Mouse (Mus musculus) gastrocnemius, postnatal 4 days (tissue): ENCODE data around the gene Pdgfa. TPM values are rescaled to one million over a fixed set of nuclear protein-coding genes. Genes with fewer than 3 reads are reported as not detected.

Experiments used
- DNase-seq, 2 experiments: peaks; one replicate each; pipeline ENCODE4 v3.0.0; 2021 to 2022; ENCODE audit warnings: low spot score in 2 of 2, mixed read lengths in 2 of 2
- long read RNA-seq, 2 experiments: library from polyadenylated mRNA; stranded (forward); transcript quantifications; one replicate each; pipeline ENCODE4 v2.0.0; 2021
- total RNA-seq, 2 experiments: library from RNA; stranded (reverse); gene quantifications; 2 replicates each; pipeline ENCODE4 v1.2.3; 2021

The Pdgfa gene
- 10 to 100 TPM; 39.3 to 39.7 TPM for total RNA-seq
- long read RNA-seq, experiment 1, transcript Pdgfa-204 (7 exons, 1,287 nt) = minor isoform, 18 of 53 reads
- long read RNA-seq, experiment 1, transcript Pdgfa-202 (6 exons, 2,060 nt) = major isoform, 27 of 53 reads
- long read RNA-seq, experiment 1, partial matches to known transcripts = 2 of 53 reads
- long read RNA-seq, experiment 1, other reads (novel, unspliced or antisense) = 6 of 53 reads
- long read RNA-seq, experiment 2, transcript Pdgfa-202 (6 exons, 2,060 nt) = major isoform, 35 of 52 reads
- long read RNA-seq, experiment 2, transcript Pdgfa-204 (7 exons, 1,287 nt) = minor isoform, 10 of 52 reads
- long read RNA-seq, experiment 2, partial matches to known transcripts = 4 of 52 reads
- long read RNA-seq, experiment 2, other reads (novel, unspliced or antisense) = 3 of 52 reads

DNA sequence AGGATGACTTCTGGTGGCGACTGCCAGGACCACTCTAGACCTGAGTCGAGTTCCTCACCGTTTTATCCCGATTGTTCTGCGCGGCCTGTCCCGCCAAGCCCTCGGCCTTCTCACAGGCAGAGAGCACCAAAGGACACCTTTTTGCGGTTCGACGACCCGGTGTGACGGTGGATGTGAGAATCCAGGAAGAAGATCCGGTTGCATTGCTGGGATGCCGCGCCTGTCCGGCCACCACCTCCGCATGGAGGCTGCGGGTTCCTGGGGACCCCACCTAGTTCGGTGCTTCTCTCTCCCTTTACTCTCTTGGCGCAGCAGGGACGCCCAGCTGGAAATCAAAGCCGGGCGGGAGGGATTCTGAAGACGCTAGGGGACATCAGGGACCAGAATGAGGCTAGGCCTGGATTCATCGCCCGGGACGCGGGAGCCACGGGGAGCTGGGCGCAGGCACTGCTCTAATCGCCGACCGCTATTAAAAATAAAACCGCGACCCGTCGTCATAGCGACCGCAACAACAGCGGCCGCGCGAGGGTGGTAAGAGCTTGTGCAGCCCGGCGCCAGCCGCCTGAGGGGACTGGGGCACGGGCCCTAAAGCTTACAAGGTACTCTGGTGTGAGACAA lies at the start of gene Pdgfa:
Pdgfa (minus strand) TSS at position 200 of the 618 bp plus-strand sequence.
- peak; percentile 49 to 73 for DNase-seq

DNA sequence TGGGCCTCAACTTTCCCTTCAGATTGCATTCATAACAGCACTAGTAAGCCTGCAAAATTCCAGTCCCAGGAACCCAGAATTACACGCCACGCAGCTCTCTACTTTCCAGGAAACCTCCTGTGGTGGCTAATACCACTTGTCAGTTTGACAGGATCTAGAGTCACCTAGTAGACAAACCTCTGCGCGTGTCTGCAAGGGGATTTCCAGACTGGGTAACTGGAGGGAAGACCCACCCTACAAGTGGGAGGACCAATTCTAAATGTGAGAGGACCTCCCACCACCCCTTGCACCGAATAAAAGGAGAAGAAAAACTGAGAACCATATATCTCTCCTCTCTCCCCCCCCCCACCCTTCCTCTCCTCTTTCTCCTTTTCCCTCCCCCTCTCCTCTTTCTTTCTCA lies 49.5 kb upstream of the Pdgfa start:
- DNase-seq = no peak

DNA sequence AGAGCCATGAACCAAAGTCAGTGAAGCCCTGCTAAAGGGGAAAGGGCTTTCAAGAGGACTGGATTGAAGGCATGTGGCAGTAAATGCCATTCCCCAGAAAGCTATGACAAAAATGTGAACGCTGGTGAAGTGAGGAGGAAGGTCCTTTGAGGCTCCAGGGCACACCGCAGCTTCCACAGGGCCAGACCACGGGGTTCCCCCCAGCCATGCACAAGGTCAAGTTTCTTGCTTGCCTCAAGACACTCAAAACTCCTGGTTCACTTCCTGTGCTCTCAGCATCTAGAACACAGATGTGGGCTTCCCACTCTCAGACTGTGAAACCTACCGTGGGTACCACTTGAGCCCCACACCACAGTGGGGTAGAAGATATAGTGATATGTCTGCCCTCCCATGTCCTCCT lies 46.4 kb upstream of the Pdgfa start:
- DNase-seq = no peak

DNA sequence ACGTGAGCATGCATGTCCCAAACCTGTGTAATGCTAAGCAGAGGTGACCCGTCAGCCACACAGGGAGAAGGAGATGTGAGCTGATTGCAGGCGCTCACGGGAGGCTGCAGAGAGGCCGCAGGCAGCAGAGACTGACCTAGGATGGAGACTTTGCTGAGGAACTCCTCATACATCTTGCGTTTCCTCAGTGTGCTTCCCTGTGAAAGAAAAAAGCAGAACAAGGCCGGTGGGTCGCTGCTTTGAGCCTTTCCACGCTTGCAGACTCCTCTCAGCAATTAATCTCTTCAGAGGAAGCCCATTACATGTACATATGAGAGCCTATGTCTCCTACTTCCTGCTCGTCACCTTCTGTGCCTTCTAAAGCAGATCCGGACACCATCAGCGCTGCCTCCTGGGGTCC lies 45.1 kb upstream of the Pdgfa start:
- no peak for DNase-seq

DNA sequence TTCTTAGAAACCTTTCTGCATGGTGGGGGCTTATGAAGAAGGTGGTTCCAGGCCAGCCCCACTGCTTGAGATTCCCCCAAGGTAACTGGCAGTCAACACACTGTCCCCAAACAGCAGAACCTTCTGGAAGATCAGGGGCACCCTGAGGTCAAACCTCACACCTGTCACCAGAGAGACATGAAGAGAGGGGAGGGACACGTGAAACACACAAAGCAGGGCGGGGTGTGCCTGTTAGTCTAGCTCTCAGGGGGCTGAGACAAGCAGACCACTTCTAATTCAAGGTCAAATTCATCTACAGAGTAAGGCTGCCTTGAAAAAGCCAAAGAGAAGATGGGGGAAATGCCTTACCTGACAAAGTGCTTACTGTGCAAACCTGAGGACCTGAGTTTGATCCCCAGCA lies 38.0 kb upstream of the Pdgfa start:
- no peak for DNase-seq

DNA sequence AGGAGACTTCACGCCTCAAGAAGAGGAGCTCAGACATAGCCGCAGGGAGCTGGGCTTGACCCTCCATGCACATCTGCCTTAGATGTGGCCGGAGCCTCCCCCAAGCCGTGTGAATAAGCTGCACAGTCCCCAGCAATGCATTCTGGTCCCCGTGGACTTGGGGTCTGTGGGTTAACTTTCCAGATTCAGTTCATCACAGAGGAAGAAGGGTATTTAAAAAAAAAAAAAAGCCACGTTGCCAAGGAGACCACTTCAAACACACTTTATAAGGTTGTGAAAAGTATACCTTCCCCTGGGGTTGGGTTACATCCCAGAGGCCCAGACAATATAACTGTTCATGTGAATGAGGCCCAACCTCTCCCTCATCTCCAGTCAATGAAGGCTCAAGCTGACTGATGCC lies 37.6 kb upstream of the Pdgfa start:
- no peak for DNase-seq

DNA sequence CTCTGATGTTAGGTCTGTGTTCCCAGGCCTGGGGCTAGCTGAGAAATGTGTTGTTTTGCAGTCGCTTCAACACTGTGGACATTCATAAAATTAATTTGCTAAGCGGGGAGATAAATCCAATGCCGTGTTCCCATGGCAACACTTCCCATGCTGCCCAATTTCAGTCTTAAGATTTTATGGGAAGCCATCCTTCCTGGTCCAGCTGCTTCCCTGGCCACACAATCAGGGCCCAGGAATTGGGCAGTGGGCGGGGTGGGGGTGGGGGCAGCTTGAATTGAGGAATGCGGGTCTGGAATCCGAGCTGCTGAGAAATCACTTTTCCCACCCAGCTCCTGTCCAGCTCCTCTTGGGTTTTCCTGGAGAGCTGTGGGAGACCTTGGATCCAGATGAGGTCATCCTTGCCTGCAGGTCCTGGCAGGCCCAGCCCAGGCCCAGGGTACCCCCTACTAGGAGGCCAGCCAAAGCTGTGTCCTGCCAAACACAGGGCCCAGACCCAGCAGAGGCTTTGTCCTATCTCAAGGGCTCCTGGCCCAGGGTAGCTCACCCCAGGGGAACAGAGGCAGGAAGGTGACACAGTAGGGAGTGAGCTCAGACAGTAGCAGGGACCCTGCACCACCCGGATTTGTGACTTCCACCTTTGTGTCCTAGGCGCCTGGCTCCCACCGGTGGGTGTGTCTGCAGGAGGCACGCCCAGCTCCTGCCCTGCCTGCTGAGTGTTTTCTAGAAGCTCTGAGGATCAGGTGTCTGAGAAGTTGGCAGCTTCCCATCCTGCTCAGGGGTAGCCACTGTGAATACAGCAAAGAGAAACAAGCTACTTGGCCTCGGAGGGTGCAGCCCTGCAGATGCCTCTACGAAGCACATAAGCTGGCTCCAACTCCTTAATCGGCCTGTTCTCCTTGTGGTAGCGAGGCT lies 36.5 kb upstream of the Pdgfa start:
- peak in 1 of 2 experiments; percentile 34 for DNase-seq

DNA sequence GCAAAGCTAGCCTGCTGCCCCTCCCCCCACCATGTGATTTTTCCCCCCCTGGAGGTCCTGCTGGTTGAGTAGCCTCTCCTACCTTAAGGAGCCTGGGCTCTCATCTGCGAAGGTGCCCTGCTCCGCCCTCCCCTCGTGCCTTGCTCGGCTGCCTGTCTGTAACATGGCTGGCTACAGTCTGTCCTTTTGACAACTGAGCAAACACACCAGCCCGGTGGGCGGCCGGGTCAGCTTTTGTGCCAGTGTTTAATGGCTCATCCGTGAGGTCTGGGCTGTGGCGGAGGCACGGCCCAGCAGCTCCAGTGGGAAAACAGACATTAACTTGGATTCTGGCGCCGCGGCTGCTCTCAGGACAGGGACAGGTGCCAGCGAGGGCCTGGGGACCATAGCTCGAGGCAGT lies 30.4 kb upstream of the Pdgfa start:
- DNase-seq = no peak

DNA sequence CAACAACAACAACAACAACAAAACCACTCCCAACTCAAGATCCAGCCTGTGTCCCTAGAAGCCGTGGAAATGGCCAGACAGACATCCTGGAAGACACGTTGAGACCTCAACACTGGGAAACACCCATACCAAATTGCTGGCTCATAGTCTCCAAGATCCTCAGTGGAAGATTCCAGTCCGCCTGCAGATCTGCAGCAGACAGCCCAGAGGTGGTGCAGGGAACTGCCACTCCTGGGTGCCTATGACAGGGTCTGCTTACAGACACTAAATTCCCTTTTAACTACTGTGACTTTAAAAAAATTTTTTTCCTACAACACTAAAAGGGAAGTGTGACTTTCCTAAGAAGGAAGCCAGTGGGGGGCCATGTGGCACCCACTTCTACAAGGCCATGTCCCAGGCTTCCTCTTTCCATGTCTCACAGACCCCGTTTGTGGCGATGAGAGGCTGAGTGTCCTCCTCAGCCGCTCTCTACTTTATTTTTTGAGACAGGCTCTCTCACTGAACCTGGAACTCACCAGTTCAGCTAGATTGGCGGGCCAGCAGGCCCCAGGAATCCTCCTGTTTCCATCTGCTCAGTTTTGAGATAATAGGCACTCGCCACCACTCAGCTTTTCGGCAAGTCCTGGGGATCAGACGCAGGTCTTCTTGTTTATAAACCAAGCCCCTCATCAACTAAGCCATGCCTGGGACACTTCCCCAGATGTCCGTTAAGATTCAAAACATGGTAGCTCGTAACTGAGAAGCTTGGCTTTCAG lies 27.4 kb upstream of the Pdgfa start:
- DNase-seq = no peak

DNA sequence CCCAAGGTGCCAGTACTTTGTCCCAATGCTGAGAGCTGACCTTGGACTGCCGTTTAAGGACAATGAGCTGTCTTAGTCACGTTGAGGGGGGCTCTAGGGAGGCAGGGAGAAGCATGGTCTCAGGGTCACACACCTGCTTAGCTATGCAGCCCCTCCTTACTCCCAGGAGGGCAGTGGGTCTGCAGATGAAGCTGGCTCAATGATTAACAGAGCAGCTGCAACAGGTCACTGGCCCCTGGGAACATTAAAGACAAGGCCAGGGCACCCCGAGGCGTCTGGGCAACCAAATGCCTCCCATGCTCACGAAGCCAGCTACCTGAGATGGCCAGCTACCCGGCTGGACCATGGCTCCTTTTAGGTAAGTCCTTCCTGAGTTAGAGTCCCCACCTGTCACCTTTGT lies 23.4 kb upstream of the Pdgfa start:
- DNase-seq = no peak

DNA sequence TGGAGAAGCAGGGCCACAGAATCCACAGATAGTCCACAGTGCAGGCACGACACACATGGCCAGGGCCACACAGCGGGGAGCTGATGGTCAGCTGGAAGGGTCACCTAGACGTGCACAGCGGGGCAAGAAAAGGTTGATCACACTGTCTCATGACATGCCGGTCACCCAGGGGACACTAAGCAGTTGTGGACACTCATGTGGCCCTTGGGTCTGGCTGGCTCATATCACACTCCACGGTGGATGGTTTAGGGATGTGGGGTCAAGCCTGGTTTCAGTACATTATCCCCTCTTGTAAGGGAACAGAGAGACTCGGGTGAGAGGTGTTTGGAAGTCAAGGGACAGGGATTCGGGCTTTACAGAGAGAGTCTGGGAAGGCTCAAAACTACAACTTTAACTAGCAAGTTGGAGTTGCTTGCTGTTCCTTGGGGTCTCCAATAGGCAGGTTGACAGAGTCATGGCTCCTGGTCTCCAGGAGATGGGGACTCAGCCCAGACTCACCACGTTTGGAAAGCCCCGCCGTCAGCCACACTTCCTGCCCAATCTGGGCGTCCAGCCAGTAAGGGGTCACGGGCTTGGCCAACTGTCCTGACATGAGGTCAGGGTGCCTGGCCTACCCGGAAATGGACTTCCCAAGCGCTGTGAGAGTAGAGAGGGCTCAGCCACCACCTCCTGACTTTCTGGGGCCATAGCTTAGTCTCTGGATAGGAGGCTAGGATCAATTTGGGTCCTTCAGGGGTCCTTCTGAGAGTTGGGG lies 20.4 kb upstream of the Pdgfa start:
- peak in 1 of 2 experiments; percentile 66 for DNase-seq

DNA sequence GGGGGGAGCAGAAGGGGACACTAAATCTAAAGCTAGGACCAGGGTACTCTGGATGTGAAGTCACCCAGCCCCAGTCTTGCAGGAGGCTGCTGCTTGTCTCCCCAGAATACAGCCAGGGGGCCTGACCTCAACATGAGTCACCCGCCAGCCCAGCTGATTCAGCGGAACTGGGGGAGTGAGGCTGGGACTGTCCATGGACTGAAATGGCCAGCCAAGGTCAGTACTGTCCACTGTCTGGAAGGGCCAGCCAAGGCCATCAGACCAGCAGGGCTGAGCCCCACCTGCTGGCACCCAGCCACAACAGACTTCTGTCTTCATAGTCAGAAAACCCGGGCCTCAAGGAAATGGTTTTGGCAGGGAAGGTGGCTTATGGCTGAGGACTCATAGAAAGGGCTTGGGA lies 17.9 kb upstream of the Pdgfa start:
- peak in 1 of 2 experiments; percentile 46 for DNase-seq

DNA sequence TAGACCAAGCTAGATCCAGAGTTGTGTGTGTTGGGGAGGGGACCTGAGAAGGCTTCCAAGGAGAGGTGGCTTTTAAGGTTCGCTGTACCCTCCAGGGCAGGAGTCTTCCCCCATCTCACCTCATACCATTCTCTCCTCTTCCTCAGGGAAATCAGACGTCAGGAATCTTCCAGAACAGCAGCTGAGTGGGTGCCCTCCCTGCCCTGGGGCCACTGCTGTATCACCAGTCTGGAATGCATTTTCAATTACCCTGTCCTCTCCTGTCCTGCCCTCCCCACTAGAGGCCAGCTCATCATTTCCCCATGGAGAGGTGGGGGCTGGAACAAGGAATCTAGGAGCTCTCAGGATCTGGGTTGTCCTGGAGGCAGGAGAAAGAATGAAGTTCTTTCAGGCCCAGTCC lies 13.5 kb upstream of the Pdgfa start:
- DNase-seq = no peak

DNA sequence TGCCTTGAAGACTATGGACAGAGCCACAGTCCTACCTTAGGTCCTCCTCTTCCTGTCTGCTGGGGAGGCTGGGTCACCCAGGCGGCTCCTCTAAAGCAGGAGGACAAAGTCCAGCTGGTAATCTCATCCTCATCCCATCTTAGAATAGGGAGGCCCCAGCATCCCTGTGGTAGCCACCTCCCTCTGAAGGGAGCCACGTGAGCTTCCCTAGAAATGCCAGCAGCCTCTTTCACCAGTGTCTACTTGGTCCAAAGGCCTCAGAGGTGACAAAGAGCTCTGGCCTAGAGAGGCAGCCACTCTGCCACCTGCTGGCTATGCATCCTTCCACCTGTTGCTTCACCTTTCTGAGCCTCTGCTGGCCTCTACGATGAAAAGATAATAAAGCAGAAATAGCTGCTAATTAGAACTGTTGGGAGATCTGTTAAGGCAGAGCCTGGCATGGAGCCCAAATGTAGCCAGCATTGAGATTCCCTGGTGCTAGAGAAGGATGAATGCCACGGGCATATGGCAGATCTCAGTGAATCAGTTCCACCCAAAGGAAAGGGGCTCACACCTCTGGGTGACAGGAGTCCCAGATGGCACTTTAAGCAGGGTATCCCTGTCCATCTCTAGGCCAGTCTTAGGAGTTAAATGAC lies 10.1 kb upstream of the Pdgfa start:
- no peak for DNase-seq

DNA sequence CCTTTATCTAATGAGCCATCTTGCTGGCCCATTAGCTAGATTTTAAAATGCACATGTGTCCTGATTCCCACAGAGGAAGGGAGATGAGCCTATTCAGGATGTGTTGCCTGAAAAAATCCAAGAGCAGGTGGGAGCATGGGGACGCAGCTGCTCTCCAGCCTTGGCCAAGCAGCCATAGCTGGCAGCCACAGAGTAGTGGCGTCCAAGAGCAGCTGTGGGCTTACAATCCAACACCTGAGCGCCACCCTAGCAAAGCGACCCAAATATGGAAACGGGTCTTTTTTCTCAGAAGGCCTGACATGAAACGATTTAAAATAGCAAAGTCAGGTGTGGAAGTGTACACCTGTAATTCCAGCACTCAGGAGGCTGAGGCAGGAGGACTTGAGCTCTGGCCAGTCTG lies 7.4 kb upstream of the Pdgfa start:
- DNase-seq = no peak

DNA sequence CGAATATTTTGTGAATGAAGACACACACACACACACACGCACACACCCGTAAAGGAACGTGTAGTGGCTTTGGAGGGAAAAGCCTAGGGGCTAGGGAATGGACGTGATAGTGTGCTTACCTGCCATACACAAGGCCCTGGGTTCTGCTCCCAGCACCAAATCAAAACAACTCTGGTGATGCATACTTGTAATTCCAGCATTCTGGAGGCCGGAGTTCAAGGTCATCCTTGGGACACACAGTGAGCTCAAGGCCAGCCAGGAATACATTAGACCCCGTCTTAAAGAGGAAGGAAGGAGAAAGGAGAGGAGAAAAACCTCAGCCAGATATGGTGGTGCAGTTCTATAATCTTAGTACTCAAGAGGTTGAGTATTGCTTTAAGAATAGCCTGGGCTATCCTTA lies 2.5 kb upstream of the Pdgfa start:
- no peak for DNase-seq

DNA sequence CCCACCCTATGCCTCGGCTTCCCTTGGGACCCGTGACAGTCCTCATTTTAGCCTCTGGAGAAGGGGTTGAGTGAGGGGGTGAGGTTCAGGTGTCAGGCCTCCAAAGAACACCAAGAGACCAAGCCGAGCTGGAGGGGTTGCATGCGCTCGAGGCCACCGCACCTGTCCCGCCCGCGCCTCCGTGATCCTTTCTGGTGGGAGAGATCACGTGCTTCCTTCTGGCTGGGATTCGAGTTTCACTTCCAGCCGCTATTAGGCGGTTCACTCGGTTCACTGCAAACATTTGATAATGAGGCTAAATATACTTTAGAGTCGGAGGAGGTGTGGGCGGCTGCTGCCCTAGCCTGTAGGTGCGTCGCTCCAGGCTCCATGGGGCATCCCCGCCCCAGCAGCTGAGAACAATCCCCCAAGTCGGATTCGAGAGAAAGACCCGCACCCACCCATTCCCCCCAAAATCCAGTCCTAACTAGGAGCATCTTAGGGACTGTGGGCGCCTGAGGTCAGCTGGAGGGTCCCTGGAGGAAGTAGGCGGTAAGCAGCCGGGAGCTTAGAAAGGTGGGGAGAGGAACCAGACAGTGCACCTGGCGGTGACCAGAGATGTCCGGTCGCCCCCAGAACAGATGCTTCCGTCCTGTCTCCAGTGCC lies 888 bp upstream of the Pdgfa start:
- no peak for DNase-seq

DNA sequence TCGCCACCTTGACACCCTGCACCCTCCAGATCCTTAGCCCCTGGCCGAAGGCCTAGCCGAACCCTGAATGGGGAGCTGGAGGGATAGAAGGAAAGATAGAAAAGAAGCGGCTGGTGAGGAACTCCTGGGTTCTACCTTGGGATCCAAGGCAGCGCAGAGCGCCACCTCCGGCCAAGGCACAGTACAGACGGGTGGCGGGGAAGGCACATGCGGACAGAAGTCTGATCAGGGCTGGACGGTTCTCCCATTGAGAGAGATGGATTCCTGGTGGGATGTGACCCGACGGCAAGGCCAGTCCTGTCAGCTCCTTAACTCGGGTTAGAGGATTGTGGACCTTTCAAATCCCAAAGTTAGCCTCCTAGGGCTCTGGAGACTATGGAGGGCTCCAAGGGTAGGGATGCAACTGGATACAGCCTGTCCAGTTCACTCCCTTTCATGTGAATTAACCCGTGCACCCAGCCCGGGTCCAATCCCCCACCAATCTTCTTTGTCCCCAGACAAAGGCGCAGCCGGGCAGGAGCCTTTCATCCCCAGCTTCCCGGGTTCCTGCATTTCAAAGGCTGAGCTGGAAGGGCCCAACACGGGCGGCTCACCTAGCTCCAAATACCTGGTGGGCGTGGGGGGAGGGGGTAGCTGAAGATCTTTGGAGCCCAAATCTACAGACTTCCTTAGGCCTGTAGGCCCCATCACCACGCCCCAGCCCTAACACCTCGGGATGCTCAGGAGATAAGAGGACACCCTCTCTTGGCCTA lies 672 bp downstream of the Pdgfa start:
- no peak for DNase-seq
